Mouse (Mus musculus): ENCODE results near the gene Nup50.
"Not testable (repeated sequence)": the region's sequence is repeated elsewhere in the genome, so short reads cannot be mapped to it uniquely, and the experiment has no call there.

The Nup50 gene

GRCm38 (mm10) chr15:84922884-84923507 lies at the start of gene Nup50:
Nup50 (plus strand) TSS chr15:84923411.
- peak; percentile 99 to 100 for DNase-seq

GRCm38 (mm10) chr15:84873867-84874266 lies 49.3 kb upstream of the Nup50 start:
- DNase-seq = no peak

- DNase-seq = no peak
Measured at GRCm38 (mm10) chr15:84877029-84877815, 46.0 kb upstream of the Nup50 start.

GRCm38 (mm10) chr15:84888066-84888465 lies 35.1 kb upstream of the Nup50 start:
- no peak for DNase-seq

GRCm38 (mm10) chr15:84891246-84891645 lies 32.0 kb upstream of the Nup50 start:
- DNase-seq = no peak

- DNase-seq = peak; percentile 58 to 74
Measured at GRCm38 (mm10) chr15:84891658-84892057, 31.6 kb upstream of the Nup50 start.

- not testable (repeated sequence) for DNase-seq
Measured at GRCm38 (mm10) chr15:84896216-84896615, 27.0 kb upstream of the Nup50 start.

- no peak for DNase-seq
Measured at GRCm38 (mm10) chr15:84896664-84897063, 26.5 kb upstream of the Nup50 start.

GRCm38 (mm10) chr15:84898077-84898476 lies 25.1 kb upstream of the Nup50 start:
- DNase-seq = no peak

GRCm38 (mm10) chr15:84903843-84904385 lies 19.3 kb upstream of the Nup50 start:
- no peak for DNase-seq

GRCm38 (mm10) chr15:84913201-84913600 lies 10.0 kb upstream of the Nup50 start:
- DNase-seq = peak in 1 of 2 experiments; percentile 20

GRCm38 (mm10) chr15:84919938-84920337 lies 3.3 kb upstream of the Nup50 start, which contains the start of gene Gm29666:
Gm29666 (minus strand) TSS chr15:84920038.
- DNase-seq = no peak

GRCm38 (mm10) chr15:84923508-84924181 lies 434 bp downstream of the Nup50 start:
- DNase-seq = no peak

- peak; percentile 13 to 39 for DNase-seq
Measured at GRCm38 (mm10) chr15:84924781-84925315, 1.6 kb downstream of the Nup50 start.

- DNase-seq = no peak
Measured at GRCm38 (mm10) chr15:84925495-84926018, 2.3 kb downstream of the Nup50 start.

GRCm38 (mm10) chr15:84932351-84932750 lies 9.1 kb downstream of the Nup50 start:
- DNase-seq = no peak

- DNase-seq = no peak
Measured at GRCm38 (mm10) chr15:84934901-84935300, 11.7 kb downstream of the Nup50 start.

GRCm38 (mm10) chr15:84940102-84940501 lies 16.9 kb downstream of the Nup50 start:
- peak; percentile 66 to 74 for DNase-seq

GRCm38 (mm10) chr15:84942647-84943285 lies 19.6 kb downstream of the Nup50 start:
- DNase-seq = no peak

- DNase-seq = no peak
Measured at GRCm38 (mm10) chr15:84944319-84944718, 21.1 kb downstream of the Nup50 start.

- no peak for DNase-seq
Measured at GRCm38 (mm10) chr15:84948990-84949389, 25.8 kb downstream of the Nup50 start.

GRCm38 (mm10) chr15:84950053-84950452 lies 26.8 kb downstream of the Nup50 start:
- DNase-seq = no peak

Measured in kidney, adult 8-10 months (tissue).